Mouse (Mus musculus) A20 (cell line): ENCODE results near the gene Hist2h2aa1.
A peak's percentile ranks its signal among the peaks of the same experiment; 100 is the strongest.
"Not testable (repeated sequence)": the region's sequence is repeated elsewhere in the genome, so short reads cannot be mapped to it uniquely, and the experiment has no call there.

Experiments
- DNase-seq: peaks from one replicate; pipeline ENCODE4 v3.0.0-alpha.2; 2011; ENCODE audit warnings: low read depth, low spot score

Hist2h2aa1 gene

GRCm38 (mm10) chr3:96245003-96245886 is at the start of gene Hist2h2aa1:
Hist2h2aa1 (plus strand) TSS chr3:96245497.
- peak; percentile 93 for DNase-seq

- DNase-seq, result peak; percentile 27
Observed at GRCm38 (mm10) chr3:96195616-96196313, 49.5 kb upstream of the Hist2h2aa1 start.

GRCm38 (mm10) chr3:96196437-96197128 is 48.7 kb upstream of the Hist2h2aa1 start:
- DNase-seq, result peak; percentile 43

- DNase-seq, result peak; percentile 94
Observed at GRCm38 (mm10) chr3:96197129-96197749, 48.1 kb upstream of the Hist2h2aa1 start.

GRCm38 (mm10) chr3:96198181-96198580 is 47.1 kb upstream of the Hist2h2aa1 start:
- DNase-seq, result peak; percentile 79

GRCm38 (mm10) chr3:96198601-96199251 is 46.6 kb upstream of the Hist2h2aa1 start:
- DNase-seq, result not testable (repeated sequence)

- DNase-seq, result peak; percentile 70
Observed at GRCm38 (mm10) chr3:96199731-96200130, 45.6 kb upstream of the Hist2h2aa1 start.

GRCm38 (mm10) chr3:96207819-96208218 is 37.5 kb upstream of the Hist2h2aa1 start:
- no peak for DNase-seq

- DNase-seq, result no peak
Observed at GRCm38 (mm10) chr3:96209242-96209641, 36.1 kb upstream of the Hist2h2aa1 start.

- peak; percentile 81 for DNase-seq
Observed at GRCm38 (mm10) chr3:96219191-96219641, 26.1 kb upstream of the Hist2h2aa1 start.

- DNase-seq, result peak; percentile 94
Observed at GRCm38 (mm10) chr3:96219661-96220130, 25.6 kb upstream of the Hist2h2aa1 start, which contains the start of the genes Bola1 and Hist2h2ab. Bola1 (minus strand) TSS chr3:96219709. Hist2h2ab (plus strand) TSS chr3:96219865.

GRCm38 (mm10) chr3:96220131-96220764 is 25.0 kb upstream of the Hist2h2aa1 start:
- not testable (repeated sequence) for DNase-seq

GRCm38 (mm10) chr3:96220765-96221639 is 24.3 kb upstream of the Hist2h2aa1 start, which contains the start of the genes Hist2h2ac and Hist2h2be:
Hist2h2ac (minus strand) TSS chr3:96220880.
Hist2h2be (plus strand) TSS chr3:96221119.
- DNase-seq, result peak; percentile 94

GRCm38 (mm10) chr3:96221640-96222038 is 23.7 kb upstream of the Hist2h2aa1 start:
- DNase-seq, result no peak

- no peak for DNase-seq
Observed at GRCm38 (mm10) chr3:96222774-96223173, 22.5 kb upstream of the Hist2h2aa1 start.

- DNase-seq, result peak; percentile 32
Observed at GRCm38 (mm10) chr3:96225421-96225820, 19.9 kb upstream of the Hist2h2aa1 start.

- no peak for DNase-seq
Observed at GRCm38 (mm10) chr3:96226695-96227648, 18.3 kb upstream of the Hist2h2aa1 start.

- DNase-seq, result no peak
Observed at GRCm38 (mm10) chr3:96228828-96229227, 16.5 kb upstream of the Hist2h2aa1 start.
